Mouse (Mus musculus) lung, embryonic 16.5 days (tissue): ENCODE measurements around the gene Gm20830. TPM values are rescaled to one million over a fixed set of nuclear protein-coding genes. Genes with fewer than 3 reads are reported as not detected.
"Not testable (repeated sequence)": the region's sequence is repeated elsewhere in the genome, so short reads cannot be mapped to it uniquely, and the experiment has no call there.

Experiments
- ATAC-seq: fragments of 200-750 bp; cut with Nextera tagmentation; 2 replicates; pipeline ENCODE4 v1.8.0; 2017; ENCODE audit warnings: low read depth, mild to moderate bottlenecking, moderate library complexity
- H3K27ac ChIP-seq: fragments of 300-500 bp; sonication (generic); 2 replicates; pipeline ENCODE4 v1.5.1; 2014; ENCODE audit warnings: mild to moderate bottlenecking, control low read depth, low read length
- H3K27me3 ChIP-seq: fragments of 300-500 bp; sonication (generic); 2 replicates; pipeline ENCODE4 v1.6.1; 2014; ENCODE audit warnings: low read depth, low read length, mixed read lengths; ENCODE audit not compliant: control insufficient read depth, insufficient read depth
- H3K36me3 ChIP-seq: fragments of 300-500 bp; sonication (generic); 2 replicates; pipeline ENCODE4 v1.6.1; 2014; ENCODE audit warnings: low read length; ENCODE audit not compliant: control insufficient read depth, insufficient read depth
- H3K4me1 ChIP-seq: fragments of 300-500 bp; sonication (generic); replicated peaks from 2 replicates; pipeline ENCODE4 v1.6.1; 2014; ENCODE audit warnings: low read length, mixed read lengths; ENCODE audit not compliant: control insufficient read depth, insufficient read depth
- H3K4me2 ChIP-seq: fragments of 300-500 bp; sonication (generic); 2 replicates; pipeline ENCODE4 v1.6.1; 2014; ENCODE audit warnings: low read depth, low read length, control low read depth
- H3K4me3 ChIP-seq: fragments of 300-500 bp; sonication (generic); 2 replicates; pipeline ENCODE4 v1.5.1; 2014; ENCODE audit warnings: mild to moderate bottlenecking, low read length, control low read depth
- H3K9ac ChIP-seq: fragments of 300-500 bp; sonication (generic); 2 replicates; pipeline ENCODE4 v1.6.1; 2014; ENCODE audit warnings: low read length, control low read depth
- H3K9me3 ChIP-seq: fragments of 300-500 bp; sonication (generic); 2 replicates; pipeline ENCODE4 v1.6.1; 2016; ENCODE audit warnings: low read length; ENCODE audit not compliant: control insufficient read depth
- WGBS: fragments of 180-500 bp; shearing (Covaris S2); extraction: QIAGEN DNeasy Blood & Tissue Kit; methylation state at CpG from one replicate; pipeline ENCODE4 v1.1.7; 2014; 5-methylcytosine and 5-hydroxymethylcytosine counted together
- polyA plus RNA-seq: library from polyadenylated mRNA; unstranded; fragments of >200 nt; fragmentation: Nextera tagmentation; extraction: Ambion mirVana; gene quantifications from 2 replicates; pipeline ENCODE4 v1.2.1, GENCODE M21; 2015

Gm20830 gene
- not detected in 2 replicates for polyA plus RNA-seq

DNA sequence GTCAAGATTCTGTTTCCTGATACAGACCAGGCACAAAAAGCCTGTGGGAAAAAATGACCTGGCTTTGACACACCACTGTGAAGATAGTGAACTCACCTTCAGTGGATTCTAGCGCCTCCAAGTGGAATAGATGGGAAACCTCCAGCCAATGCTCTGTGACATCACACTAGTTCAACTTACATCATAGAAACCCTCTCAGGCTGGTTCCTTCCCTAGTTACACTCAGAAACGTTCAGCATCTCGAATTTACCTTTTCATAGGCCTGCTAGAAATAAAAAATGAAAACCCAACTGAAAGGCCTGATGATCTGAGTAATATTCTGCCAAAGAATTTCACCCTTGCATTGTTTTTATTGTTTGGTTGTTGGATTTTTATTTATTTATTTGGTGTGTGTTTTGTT is at the start of gene Gm20830:
Gene Gm20830, minus strand, starts transcription at position 101 of the 400 bp plus-strand sequence.
- not testable (repeated sequence) for H3K4me3 ChIP-seq, H3K27ac ChIP-seq, H3K36me3 ChIP-seq, H3K9me3 ChIP-seq, H3K27me3 ChIP-seq, H3K4me2 ChIP-seq, H3K4me1 ChIP-seq, H3K9ac ChIP-seq, ATAC-seq
- 50% methylated on average over 2 of the region's 3 CpGs for WGBS

Other genes starting within 250 kb of the Gm20830 start
- gene Gm21719, start 235.4 kb downstream of the Gm20830 start, polyA plus RNA-seq = not detected in 2 replicates